Mouse (Mus musculus) CD4-positive, CD25-positive, alpha-beta regulatory T cell, adult 4 months (primary cell): Measurements from ENCODE around the gene Ints3. TPM values are rescaled to one million over a fixed set of nuclear protein-coding genes. Genes with fewer than 3 reads are reported as not detected.
A peak's percentile ranks its signal among the peaks of the same experiment; 100 is the strongest.

ENCODE experiments used
- ATAC-seq: one replicate; pipeline ENCODE4 v1.8.0; 2017
- polyA plus RNA-seq, 2 experiments: library from polyadenylated mRNA; unstranded; fragments of 100-300 nt; shearing (Covaris generic); gene quantifications; one replicate each; pipeline ENCODE4 v1.2.1; 2017

Ints3 gene
- polyA plus RNA-seq = 10 to 100 TPM; 16.9 to 17.9 TPM

DNA sequence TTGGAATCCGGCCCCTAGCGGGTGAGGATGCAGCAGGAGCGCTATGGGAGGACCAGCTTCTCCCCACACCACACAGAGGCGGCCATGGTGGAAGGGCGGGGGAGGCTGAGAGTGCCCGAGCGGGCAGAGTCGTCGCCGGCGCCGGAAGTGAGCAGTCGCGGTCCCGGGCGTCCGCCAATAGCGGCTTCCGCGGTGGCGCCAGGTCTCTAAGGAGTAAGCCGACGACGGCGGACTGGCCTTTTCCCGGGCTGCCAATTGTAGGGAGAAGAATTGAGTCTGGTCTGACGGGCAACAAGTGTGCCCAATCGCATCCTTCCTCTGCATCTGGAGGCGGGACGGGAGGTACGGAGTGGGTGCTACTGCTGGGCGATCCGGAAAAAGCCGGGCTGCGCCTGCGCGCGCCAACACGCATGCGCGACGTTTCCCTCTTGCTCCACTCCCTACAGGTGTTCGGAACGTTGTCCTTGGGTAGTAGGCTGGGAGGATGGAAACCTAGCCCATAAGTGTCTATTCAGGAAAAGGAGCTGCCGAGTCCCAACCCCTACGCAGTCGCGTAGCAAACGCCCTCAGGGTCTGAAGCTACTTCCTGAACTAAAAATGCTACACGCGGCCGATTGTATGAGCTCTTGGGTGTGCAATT lies at the start of gene Ints3:
Ints3 (minus strand) TSS at position 242 of the 640 bp plus-strand sequence.
- peak; percentile 99 for ATAC-seq

DNA sequence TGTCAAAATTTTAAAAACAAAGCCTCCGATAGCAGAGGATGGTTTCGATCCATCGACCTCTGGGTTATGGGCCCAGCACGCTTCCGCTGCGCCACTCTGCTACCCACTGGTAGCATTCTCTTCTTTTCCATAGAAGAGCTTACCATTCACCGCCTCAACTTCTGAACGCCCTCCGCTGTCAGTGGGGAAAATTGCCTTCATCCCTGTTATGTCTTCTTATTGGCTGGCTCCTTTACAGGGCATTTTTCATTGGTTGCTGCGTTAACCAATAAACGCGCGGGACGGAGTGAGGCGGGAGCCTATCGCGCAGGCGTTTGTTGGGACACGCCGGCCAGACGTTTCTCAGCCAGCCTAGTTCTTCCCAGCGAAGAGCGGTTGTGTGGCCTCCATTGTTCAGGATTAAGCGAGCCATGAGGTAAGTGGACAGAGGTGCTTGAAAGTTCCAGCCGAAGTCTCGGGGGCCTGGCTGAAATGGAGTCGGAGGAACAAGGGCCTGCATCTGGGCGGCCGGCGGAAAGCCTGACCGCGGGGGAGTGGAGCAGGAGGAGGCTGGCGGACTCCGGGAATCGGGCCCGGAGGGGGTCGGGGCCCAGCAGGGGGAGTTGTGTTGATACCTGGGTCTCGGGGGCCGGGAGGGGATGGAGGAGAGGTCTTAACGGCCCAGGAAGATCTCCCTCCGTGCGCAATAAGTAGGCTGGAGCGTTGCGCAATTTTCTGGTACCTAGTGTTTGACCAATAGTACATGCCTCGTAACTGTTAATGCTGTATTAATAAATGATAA lies 42.6 kb upstream of the Ints3 start, which contains the start of gene Ilf2:
Ilf2 (plus strand) TSS at position 296 of the 781 bp plus-strand sequence.
- peak; percentile 99 for ATAC-seq

DNA sequence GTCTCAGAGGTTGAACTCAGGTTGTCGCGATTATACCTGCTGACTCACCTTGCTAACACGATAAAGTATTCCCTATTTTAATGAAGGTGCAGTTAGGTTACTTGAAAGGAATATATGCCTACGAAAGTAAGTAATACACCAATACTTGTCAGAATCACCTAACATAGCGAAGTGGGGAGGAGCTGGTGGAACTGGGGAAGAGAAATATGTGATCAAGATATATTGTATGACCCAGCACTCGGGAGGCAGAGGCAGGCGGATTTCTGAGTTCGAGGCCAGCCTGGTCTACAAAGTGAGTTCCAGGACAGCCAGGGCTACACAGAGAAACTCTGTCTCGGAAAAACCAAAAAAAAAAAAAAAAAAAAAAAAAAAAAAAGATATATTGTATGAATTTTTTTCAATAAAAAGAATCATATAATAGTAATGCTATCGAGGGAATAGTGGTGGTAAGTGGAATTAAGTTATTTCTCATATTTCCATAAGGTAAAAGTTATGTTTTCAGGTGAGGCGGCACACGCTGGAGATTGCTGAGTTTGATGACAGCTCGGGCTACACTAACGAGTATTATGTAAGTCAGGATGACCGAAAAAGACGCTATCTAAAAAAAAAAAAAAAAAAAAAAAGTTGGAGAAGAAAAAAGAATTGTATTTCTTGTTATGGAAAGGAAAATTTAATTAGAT lies 41.9 kb upstream of the Ints3 start:
- ATAC-seq = peak; percentile 7

DNA sequence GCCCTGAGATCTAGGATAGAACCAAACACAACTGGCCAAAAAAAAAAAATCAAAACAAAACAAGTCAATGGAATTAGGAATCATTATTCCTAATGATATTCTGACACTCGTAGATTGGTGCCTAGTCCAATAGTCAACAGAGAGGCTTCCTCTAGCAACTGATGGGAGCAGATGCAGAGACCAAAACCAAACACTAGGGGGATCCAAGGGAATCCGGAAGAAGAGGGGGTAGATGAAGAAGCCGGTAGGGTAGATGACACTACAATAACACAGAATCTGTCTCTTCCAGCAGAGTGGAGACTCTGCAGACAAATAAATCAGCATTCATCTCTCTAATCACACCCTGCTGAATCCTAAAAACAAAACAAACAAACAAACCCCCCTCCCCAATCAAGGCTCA lies 38.8 kb upstream of the Ints3 start:
- ATAC-seq = peak; percentile 49

DNA sequence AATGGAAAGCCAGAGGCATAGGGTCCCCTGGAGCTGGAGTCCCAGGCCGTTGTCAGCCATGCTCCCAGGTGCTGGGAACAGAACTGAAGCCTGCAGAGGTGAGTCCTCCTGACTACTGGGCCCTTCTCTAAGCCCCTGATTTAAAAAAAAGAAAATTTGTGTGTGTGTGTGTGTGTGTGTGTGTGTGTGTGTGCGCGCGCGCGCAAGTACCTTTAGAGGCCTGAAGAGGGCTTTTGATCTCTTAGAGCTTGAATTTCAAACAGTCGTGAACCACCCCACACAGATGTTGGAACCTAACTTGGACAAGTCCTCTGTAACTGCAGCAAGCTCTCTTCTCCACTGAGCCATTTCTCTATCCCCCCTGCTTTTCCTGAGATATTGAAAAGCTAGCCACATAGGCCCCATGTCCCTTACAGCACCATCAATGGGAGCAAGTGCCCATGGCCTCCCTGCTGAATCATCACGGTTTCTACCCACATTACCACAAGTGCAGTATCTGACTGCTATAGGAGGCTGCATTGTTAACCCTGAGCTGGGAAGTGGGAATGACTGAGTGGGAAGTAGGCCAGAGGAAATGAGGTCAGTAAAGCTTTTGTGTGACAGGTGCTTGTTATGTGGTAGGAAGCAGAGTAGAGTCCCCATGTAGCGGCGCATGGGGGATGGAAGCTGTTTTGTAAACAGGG lies 34.3 kb upstream of the Ints3 start:
- ATAC-seq = no peak

DNA sequence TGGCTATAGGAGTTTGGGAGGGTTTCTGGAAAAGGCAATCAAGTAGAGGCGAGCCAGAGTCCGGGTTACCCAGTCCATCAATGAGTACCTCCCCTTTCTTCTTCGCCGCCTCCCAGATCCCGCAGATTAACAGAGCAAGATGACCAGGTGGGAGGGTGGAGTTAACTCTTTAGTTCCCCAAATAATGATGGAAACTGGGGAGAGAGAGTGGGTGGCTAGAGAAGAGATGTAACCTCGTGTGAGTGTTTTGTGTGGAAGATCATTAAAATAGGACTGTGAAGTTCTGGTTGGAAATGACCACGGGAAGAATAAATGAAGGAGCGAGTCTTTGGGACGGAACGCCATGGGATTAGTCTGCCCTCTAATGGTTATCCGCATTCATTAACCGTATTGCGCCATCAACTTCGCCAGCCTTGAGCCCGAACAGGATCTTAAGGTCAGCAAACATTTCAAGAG lies 32.9 kb upstream of the Ints3 start:
- ATAC-seq = no peak

DNA sequence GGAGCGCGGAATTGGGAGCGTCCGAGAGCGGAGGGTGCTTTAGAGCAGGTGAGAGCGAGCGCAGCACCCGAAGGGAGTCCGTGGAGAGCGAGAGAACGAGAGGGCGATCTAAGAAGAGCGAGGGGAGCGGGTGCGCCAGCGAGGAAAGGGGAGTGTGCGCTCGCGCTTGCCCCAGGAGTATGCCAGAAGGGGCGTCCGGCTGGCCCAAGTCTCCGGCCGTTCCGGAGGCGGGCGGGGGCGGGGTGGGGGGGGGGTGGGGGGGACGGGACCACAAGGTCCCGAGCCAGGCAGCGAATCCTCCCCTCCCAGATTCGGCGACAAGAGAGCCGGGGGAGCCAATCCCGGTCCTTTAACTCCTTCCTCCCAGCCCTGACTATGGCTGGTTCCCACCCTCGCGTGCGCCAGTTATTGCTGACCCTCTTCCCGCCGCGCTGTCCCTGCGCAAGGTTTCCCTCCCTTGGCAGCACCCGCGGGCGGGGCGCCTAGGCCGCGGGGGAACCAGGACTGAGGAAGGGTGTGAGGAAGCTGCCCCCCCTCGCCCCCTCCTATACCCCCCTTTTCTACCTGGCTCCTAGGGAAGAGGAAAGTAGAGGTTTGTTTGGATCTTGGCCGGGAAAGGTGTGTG lies 32.4 kb upstream of the Ints3 start, which contains the start of gene Npr1:
Npr1 (minus strand) TSS at position 181 of the 625 bp plus-strand sequence.
- ATAC-seq = peak; percentile 17

DNA sequence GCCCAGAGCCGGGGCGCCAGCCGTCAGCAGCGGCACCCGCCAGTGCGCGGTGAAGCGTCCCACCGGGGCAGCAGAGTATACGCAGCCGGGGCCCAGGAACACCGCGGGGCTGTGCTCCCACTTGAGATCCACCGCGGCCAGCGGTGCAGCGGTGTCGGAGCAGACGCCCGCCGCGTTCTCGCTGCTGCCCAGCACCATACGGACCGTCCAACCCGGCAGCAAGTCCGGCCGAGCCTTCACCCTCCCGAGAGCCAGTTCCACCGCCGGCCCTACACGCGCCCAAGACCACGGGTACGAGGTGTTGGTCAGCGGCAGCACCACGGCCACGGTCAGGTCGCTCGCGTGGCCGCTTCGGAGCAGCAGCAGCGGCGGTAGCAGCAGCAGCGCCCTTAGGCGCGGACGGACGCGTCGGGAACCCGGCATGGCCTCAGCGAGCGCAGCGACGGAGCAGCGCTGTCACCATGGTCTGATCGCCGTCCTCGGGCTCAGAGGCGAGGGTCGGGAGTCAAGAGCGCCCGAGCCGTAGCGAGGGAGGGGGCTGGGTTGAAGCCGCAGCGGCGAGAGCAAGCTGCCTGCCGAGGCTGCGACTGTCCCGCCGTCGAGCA lies 31.8 kb upstream of the Ints3 start:
- peak; percentile 34 for ATAC-seq

DNA sequence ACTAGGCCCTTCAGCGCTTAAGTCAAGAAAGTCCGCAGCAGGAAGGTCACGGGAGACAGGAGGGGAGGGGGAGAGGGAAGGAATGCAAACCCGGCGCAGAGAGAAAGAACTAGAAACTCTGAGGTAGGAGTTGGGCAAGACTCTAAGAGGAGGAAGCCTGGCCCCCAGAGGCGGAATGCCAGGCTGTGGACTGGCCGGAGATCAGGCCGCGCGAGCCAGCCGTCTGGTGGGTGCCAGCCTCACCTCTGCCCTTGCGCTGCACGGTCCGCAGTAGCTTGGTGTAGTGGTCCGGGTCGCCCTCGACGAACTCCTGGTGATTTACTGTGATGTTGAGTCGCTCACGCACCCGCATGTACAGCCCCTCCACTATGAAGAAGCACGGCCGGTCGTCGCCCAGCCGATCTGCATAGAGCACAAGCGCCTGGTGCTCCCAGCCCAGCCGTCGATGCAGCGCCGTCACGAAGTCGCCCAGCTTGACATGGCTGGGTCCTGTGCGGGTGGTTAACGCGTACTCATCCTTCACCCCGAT lies 31.2 kb upstream of the Ints3 start:
- ATAC-seq = no peak

DNA sequence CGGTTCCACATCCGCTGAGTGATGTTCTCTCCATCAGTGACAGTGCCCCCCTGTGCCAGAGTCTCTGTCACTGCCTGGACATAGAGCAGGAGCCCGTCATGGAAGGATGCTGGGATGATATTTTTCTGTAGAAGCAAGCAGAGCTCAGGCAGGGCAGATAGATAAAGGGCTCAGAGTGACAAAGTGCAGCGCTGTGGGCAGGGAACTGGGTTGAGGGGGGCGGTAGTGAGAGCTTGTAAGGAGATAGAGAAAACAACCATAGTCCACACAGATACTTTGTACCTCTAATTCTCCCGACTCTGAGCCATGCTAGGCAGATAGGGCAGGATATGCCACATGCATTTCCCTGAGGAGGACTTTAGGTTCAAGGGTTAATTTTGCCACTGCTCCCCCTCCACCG lies 29.2 kb upstream of the Ints3 start:
- no peak for ATAC-seq

DNA sequence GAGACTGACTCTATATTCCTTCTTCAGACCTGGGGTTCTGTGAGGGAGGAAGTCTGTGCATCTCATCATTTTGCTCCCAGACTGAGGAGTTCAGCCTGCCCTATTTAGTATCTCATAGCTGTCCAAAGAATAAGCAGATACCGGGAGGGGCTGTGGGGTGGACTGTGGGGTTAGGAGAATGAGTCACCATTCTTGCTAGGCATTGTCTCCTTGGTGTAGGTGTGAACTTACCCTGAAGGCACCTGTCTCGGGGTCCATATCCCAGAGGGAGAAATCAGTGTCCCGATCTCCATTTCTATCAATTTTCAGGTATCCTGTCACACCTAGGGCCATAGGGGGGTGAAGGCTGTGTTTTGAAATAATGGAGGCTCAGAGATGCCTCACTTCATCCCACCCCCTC lies 28.5 kb upstream of the Ints3 start:
- no peak for ATAC-seq

DNA sequence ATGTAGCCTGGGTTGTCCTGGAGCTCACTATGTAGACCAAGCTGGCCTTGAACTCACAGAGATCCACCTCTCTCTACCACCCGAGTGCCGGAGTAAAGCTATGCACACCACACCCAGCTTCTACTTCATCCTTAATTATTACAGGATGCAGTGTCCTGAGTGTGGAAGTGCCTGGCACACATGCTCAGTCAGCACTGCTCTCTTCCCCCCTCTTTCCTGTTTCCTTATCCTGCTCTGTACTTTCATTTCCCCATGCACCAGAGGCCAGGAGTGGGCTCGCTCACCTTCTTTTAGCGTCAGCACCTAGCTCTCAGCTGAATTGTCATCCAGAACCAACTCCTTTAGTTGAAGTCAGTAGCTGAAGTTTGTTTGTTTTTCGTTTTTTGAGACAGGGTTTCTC lies 26.9 kb upstream of the Ints3 start:
- no peak for ATAC-seq

DNA sequence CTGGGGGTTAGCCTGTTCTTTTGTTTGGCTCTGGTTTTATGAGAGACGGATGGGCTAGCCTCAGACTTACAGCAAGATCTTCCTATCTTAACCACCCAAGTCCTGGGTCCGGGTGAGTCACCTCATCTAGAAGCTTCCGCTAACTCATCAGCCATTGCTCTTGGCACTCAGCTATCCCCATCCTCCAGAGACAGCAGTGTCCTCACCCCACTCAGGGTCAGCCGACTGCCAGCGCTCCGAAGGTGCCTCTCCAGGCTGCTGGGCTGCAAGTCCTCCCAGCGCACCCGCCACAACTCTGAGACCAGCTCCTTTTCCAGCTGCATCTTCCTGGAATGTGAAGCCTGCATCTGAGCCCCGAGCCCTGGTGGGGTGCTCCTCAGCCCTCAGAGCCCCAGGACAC lies 26.3 kb upstream of the Ints3 start:
- ATAC-seq = no peak

DNA sequence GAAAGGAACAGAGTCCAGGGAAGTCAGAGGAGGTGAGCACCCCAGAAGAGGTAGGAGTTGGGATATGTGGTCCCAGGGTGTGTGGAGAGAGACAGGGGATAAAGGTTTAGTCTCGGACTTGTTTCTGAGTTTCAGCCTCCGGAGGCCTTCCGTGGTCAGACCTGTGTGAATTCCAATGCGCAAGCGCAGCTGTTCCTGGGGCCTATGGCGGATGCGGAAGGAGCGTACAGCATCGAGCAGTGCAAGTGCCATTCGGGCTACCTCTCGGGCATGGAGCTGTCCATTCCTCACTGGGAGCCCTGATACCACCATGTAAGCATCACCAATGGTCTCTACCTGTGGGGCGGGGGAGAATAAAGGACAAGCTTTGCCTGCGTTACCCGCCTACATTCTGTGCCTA lies 21.5 kb upstream of the Ints3 start:
- ATAC-seq = no peak

DNA sequence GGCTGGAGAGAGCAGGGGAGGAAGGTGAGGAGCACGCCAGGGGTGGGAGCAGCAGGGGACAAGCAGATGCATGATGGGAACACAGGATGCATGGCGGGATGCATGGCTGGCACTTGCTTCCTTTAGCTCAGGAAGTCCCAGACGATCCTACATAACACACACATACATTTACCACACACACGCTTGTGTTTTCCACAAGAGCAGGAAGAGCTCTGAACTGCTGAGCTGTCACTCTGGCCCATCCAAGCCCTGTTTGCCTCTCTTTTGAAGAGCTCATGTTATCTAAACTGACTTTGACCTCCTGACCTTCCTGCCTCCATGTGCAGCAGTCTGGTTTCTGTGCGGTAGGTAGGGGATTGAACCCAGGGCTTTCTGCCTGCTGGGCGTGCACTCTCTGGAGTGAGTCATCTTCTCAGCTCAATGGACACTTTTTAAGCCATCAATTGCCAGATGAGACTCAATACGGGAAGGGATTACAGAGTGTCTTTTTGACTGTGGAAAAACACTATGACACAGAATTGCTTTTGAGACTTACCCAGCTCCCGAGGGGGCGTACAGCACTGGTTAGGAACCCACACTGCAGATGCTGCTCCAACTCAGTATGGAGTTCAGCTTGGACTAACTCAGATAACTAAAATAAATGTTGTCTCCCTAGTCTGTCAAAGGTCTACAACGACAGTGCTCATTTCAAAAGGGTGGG lies 18.1 kb upstream of the Ints3 start:
- ATAC-seq = no peak

DNA sequence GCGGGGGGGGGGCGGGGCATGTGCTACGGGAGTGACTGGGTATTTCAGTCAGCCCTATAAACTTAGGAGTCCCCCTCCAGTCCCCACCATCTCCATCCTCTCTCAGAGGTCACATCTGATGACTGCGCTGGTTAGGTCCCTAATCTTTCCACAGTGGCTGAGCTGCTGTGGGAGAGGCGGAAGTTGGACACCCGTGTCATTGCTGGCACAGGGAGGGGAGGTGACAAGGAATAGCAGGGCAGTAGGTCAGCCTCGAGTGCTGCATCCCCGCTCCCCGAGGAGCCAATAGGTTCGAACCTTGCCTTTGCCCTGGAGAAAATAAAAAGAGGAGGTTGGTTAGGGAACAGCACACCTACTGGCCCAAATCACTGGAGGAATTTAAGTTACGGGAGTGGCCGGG lies 17.5 kb upstream of the Ints3 start:
- ATAC-seq = no peak

DNA sequence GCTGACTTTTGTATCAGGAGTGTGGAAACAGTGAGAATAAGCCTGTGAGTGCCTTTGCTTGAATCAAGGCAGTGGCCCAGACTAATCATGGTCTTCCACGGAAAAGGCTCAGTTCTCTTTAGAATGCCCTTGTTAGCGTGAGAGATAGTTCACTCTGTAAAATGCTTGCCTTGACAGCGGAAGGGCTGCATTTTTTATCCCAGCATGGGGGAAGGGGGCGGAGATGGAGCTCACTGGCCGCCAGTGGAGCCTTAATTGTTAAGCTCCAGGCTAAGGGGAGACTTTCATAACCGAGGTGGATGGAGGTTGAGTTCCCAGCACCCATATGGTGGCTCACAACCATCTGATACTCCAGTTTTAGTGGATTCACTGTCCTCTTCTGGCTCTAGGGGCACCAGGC lies 15.2 kb upstream of the Ints3 start:
- no peak for ATAC-seq

DNA sequence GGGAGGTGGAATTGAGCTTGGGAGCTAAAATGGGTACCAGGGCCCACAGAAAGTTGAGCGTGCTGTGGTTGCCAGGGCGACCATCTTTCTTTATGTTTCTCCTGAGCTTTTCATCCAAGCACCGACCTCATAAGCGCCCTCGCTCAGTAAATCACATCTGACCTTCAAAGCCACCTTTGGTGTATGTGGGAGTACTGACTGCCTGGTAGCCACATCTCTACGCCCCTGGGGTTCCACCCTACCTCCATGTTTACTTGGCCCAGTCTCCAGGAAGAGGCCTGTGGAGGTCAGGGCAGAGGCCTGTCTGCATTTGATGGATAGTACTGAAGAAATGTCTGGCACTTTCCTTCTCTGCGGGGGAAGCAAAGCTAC lies 13.7 kb upstream of the Ints3 start:
- ATAC-seq = no peak

DNA sequence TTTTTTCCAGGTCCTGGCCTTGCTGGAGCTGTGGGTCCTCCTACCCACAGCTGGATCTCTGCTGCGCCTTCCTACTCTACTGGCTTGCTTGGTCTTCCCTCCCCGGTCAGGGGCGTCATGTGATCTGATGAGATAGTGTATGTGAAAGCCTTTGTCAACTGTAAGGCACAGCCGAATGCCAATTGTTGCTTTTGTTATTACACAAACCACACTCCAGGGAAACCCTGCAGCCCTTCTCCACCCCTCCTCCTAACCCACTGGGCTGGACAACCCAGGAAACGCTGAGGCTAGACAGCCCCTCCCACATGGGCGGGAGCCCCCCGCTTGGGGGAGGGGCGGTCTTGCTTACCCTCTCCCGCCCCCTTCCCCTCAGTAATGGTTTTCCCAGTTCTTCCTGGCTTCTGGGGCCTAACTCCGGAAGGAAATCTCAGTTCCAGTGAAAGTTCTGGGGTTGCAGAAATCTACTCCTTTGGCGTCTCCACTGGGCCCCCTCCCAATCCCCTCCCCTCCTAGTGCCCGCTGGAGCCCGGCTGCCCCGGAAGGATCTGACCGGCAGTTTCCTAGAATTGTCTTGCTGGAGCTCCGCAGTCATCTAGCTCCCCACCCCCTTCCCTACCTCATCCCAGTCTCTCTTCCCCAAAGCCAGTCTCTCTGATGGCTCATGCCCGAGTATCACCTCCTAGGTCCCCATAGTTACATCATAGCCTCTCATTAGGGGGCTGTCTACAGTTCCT lies 13.1 kb upstream of the Ints3 start:
- ATAC-seq = no peak

DNA sequence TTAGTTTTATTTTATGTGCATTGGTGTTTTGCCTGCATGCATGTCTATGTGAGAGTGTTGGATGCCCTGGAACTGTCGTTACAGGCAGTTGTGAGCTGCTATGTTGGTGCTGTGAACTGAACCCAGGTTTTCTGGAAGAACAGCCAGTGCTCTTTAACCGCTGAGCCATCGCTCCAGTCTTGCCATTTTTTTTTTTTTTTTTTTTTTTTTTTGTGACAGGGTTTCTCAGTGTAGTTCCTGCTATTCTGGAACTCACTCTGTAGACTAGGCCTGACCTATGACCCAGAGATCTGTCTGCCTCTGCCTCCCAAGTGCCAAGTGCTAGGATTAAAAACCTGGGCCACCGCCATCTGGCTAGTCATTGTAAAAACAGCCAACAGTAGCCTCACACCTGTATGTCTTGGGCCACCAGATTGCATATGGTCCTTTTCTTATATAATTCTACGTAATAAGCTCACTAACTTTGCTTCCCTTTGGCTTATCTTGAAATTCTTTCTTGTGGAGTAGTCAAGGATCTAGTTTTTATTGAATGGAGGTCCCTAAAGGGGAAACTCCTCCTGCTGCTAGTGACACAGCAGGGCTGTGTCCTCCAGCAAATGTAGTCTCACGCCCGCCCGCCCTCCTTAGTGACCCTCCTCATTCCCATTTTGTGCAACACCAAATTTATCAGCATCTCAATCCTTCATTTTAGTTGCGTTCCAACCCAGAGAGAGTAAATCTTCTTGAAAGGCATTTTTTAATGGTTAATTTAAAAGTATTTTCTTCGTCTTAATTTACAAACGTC lies 12.2 kb upstream of the Ints3 start:
- ATAC-seq = no peak
